Mouse (Mus musculus) adrenal gland, postnatal 25 days (tissue): ENCODE data around the gene Aldoart2. TPM values are rescaled to one million over a fixed set of nuclear protein-coding genes. Genes with fewer than 3 reads are reported as not detected.
"Not testable (repeated sequence)": the region's sequence is repeated elsewhere in the genome, so short reads cannot be mapped to it uniquely, and the experiment has no call there.

Source experiments
- DNase-seq: peaks from one replicate; pipeline ENCODE4 v3.0.0; 2021; ENCODE audit warnings: mixed read lengths
- total RNA-seq: library from RNA; stranded (reverse); gene quantifications from 2 replicates; pipeline ENCODE4 v1.2.3, GENCODE M21; 2021

Aldoart2 gene
- total RNA-seq, 1 experiment from 2014 or later = not detected

DNA sequence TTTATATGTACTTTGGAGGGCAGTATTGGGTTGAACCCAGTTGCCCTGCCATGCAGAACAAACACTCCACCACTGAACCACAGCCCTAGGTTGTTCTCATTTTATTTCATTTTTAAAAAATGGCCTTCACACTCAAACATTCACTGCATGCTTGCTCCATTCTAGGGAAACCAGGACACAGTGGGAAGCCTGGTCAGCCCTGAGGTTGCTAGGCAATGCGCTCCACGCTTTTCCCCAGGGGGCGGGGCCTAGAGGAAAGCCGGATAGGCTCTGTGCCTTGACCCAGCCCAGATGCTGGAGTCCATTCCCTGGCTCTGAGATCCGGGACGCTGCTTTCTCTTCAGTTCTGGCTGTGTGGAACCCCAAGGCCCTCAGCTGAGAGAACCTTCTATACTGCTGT lies 8.8 kb downstream of the Aldoart2 start:
- DNase-seq = peak; percentile 18

DNA sequence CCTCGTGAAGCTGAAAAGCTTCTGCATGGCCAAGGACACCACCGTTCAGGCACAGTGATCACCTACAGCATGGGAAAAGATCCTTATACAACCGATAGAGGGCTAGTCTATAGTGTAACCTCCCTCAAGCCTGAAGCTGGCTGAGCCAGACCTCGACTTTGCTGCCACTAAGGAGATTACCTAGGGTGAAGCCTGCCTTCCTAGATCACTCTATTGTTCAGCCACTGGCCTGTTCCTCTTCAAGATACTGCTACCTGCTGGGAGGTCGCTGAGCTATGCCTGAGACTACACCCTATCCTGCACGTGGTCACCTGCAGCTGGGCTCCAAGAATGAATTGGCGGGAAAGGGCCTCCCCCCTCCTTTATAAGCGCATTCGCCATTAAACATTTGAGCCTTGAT lies 21.9 kb downstream of the Aldoart2 start:
- not testable (repeated sequence) for DNase-seq

DNA sequence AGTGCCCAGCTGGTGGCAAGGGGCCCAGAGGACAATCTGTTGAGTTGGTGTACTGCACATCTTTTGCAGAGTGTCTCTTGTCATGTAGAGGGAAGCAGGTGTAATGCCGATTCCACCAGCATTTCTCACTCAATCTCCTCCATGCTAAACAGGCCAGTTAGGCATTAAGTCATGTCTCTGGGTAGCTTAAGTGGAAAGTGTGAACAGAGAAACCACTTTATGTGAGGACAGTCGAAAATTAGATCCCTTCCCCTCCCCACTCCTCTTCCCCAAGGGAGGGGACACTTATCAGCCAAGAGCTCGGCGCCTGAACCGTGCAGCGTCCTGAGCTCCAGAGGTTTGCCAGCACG lies 33.5 kb downstream of the Aldoart2 start:
- DNase-seq = no peak

DNA sequence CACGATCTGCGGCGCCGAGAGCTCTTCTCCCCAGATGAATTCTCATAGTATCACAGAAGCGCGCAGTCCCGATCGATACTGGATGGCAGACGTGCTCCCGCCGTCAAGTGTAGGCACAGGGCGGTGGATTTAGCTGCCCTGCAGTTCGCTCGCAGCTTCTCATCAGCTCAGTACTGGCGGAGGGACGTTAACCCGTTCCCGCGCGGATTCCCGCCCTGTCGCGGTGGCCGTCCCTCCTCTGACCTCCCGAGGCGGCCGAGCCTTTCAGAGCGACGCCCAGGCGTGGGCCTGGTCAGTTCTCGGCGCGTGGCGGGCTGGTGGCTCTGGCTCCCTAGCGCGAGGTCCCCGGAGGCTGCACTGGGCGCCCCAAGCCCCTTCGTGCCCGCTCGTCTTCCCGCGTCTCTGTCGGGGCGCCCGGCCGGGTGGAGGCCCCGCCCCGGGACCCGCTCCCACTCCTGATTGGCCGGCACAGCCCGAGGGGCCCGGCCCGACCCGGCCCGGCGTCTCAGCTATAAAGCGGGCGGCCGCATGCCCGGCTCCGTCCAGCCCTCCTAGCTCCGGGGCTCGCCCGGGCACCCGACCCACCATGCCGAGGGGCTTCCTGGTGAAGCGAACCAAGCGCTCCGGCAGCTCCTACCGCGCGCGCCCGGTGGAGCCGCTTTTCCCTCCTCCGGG lies 34.0 kb downstream of the Aldoart2 start, which contains the start of gene Insm2:
TSS of gene Insm2 (plus strand) at position 541 of the 675 bp plus-strand sequence.
- DNase-seq = peak; percentile 50

DNA sequence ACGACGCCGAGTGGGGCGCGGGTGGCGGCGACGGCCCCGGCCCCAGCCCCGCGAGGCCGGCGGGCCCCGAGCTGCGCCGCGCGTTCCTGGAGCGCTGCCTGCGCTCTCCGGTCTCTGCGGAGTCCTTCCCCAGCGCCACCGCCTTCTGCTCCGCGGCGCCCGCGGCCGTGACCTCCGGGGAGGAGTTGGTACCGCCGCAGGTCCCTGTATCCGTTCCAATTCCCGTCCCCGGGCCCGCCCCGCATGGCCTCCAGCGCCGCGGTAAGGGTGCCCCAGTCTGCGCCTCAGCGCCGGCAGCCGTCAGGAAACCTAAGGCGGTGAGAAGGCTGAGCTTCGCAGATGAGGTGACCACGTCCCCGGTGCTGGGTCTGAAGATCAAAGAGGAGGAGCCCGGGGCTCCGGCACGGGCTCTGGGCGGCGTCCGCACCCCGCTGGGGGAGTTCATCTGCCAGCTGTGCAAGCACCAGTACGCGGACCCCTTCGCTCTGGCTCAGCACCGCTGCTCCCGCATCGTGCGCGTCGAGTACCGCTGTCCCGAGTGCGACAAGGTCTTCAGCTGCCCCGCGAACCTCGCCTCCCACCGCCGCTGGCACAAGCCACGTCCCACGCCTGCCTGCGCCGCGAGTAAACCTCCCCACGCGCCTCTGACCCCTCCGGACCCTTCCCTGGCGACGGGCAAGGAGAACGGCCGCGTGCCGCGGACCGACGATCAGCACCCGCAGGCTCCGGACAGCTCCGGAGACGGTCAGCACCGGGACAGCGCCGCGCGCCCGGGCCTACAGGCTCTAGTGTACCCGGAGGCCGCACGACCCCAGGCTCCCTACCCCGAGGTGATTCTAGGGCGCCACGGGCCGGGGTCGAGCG lies 34.8 kb downstream of the Aldoart2 start:
- DNase-seq = peak; percentile 79

DNA sequence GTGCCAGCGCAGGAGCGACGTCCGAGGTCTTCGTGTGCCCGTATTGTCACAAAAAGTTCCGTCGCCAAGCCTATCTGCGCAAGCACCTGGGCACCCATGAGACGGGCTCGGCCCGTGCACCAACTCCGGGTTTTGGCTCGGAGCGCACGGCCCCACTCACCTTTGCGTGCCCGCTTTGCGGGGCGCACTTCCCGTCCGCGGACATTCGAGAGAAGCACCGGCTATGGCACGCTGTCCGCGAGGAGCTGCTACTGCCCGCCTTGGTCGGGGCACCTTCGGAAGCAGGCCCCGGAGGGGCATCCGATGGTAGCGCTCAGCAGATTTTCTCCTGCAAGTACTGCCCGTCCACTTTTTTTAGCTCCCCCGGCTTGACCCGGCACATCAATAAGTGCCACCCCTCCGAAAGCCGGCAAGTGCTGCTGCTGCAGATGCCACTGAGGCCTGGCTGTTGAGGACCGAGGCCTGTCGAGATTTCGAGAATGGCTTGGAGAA lies 35.5 kb downstream of the Aldoart2 start:
- no peak for DNase-seq

DNA sequence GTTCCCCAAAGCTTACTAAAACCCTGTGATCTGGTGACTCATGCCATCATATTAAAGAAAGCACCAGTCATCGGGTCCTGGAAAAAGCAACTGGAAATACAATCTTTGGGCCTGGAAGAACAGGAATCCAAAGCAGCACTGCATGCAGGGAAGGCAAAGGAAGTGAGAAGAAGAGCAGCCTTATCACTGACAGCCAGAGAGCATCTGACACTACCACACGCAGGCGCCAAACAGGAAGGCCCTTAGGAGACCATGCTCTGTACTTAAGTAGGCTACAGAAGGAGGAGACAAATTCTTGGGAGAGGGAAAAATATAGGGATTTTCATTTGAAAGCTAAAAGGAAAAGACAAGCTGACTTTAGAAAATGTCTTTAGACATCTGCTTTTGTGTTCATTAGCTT lies 39.4 kb downstream of the Aldoart2 start:
- no peak for DNase-seq

DNA sequence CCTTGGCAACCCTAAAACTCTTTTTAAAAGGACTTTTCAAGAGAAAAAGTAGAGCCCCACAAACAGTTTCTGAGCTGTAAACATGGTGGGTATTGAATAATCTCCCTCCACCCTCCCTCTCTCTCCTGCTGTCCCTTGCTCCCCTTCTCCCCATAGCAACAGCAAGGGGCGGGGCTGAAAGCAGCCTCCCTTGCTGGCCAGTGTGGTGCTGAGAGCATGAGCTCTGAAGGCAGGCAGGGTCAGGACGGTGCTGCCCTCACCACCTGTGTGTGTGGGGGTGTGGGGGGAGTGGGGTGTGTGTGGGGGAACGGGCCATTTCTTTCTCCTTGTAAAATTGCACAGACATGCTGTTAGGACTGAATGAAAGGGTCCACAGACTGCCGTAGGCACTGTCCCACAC lies 42.9 kb downstream of the Aldoart2 start:
- DNase-seq = no peak

DNA sequence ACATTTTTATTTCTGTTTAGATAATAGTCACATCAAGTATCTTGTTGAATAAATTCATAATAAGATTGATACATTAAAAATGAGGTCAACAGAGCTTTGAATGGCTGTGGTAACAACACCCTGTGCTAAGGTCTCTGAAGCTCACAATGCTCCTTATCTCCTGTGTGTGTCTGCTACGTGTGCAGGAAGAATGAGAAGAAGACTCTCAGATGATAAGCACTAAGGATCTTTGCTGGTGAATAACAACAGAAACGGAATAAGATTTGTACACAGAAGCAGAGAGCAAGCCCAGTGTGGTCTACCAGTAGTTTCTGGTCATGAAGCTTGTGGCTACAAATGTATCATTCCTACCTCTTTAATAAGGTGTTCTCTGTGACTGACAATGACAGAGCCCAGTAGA lies 45.8 kb downstream of the Aldoart2 start:
- DNase-seq = no peak

Other genes starting within 250 kb of the Aldoart2 start
- 216 and 229 TPM in 2 replicates for gene Psma6, start 181.0 kb upstream of the Aldoart2 start, total RNA-seq
- gene Nfkbia, start 72.6 kb upstream of the Aldoart2 start, total RNA-seq = 74.3 and 77.9 TPM in 2 replicates
- gene Insm2, start 34.2 kb downstream of the Aldoart2 start, total RNA-seq = 0.67 and 1.9 TPM in 2 replicates